Mouse (Mus musculus): ENCODE measurements at regions not wholly inside any gene's neighbourhood (a gene's known extent, or its start where the extent isn't known, plus 50 kb on each side); places are given as distances from the start of the nearest gene placed in this dataset.

DNA sequence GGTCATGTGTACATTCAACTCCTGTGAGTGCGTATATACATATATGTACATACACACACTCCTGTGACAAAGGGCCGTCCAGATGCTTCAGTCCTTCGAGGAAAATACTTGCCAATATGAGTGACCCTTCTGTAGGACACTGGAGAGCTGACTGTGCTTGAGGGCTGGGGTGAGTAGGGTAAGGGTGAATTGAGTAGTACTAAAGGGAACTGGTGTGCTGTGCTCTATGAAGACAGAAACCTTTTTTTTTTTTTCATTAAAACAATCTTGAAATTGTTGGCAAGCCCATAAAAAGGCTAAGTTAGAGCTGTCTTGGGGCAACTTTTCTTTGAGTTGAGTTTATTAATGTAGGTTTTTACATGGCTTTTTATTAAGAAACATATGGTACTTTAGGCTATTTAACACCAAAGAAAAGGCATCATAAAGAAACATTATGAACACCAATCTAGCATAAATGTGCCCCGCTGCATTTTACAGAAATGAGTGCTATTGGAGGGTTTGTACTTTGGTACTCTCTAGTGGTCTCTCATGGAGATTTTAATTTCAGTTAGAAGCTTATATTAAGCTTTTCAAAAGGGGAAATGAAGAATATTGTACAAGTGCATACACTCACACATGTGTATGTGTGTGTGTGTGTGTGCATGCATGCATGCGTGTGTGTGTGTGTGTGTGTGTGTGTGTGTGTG is 718.5 kb upstream of the 2610301B20Rik start:
- 82% methylated on average over 5 of the region's 5 CpGs for WGBS
- Histone ChIP-seq H3K36me3 (no peaks in the 10 kb centered on the region), H3K4me3 (no peak overlapping the region), H3K4me2 (replicated peaks) (no peak overlapping the region), H3K9ac (no peak overlapping the region), H3K4me1 (no peaks in the 10 kb centered on the region), H3K27me3 (no peaks in the 10 kb centered on the region), H3K9me3 (no peaks in the 10 kb centered on the region), H3K27ac (no peak overlapping the region)
- ATAC-seq (ENCODE audit: insufficient number of reproducible peaks, insufficient read depth, low FRiP score, low TSS enrichment): no peak

- Histone ChIP-seq H3K9ac (no peak overlapping the region), H3K9me3 (no peaks in the 10 kb centered on the region), H3K4me2 (replicated peaks) (no peak overlapping the region), H3K27ac (no peak overlapping the region), H3K36me3 (no peaks in the 10 kb centered on the region), H3K27me3 (no peaks in the 10 kb centered on the region), H3K4me3 (no peak overlapping the region), H3K4me1 (no peaks in the 10 kb centered on the region)
- no peak for ATAC-seq (ENCODE audit: insufficient number of reproducible peaks, insufficient read depth, low FRiP score, low TSS enrichment)
- WGBS: 86% methylated on average over 3 of the region's 3 CpGs
These were observed 684.4 kb upstream of the 2610301B20Rik start for GRCm38 (mm10) chr4:10189896-10190295.

DNA sequence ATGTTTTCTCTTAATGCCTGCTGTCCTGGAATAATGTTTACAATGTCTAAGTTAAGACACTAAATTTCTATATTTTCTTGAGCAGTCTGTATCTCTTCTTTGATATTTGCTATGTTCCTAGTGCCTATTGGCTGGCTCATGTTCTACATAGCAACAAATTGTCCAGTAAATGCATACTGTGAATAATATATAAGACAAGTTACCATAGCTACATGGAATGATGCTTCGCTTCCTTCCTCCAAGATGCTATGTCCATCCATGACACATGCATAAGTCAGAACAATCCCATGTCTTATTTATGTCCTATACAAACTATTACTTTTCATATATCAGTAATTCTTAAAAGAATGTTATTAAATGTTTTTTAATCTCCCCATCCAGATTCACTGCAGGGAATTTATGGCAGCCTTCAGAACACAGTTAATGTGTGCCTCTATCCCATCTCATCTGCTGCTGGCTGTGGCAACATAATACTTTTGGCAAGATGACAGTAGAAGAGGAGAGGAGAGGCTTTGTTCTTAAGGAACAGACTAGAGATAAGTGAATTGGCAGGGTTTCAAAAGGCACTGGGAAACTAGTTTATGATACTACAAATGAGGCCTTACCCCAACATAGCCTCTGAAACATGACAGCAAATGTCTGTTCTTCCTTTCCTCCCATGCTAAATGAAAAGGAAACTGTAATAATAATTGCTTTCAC is 676.9 kb upstream of the 2610301B20Rik start:
- Histone ChIP-seq H3K9ac (no peak overlapping the region), H3K4me1 (0 out of 2 replicates have a peak, but pooled peaks cover 3% of the 10 kb centered on the region), H3K36me3 (no peaks in the 10 kb centered on the region), H3K27me3 (no peaks in the 10 kb centered on the region), H3K27ac (no peak overlapping the region), H3K9me3 (no peaks in the 10 kb centered on the region), H3K4me2 (replicated peaks) (no peak overlapping the region), H3K4me3 (no peak overlapping the region)
- 98% methylated on average over 1 of the region's 1 CpGs for WGBS
- no peak for ATAC-seq (ENCODE audit: insufficient number of reproducible peaks, insufficient read depth, low FRiP score, low TSS enrichment)

GRCm38 (mm10) chr4:10201835-10202234 is 672.5 kb upstream of the 2610301B20Rik start:
- WGBS: 27% methylated on average over 3 of the region's 3 CpGs
- Histone ChIP-seq H3K4me3 (no peak overlapping the region), H3K4me1 (0 out of 2 replicates have a peak, but pooled peaks cover 3% of the 10 kb centered on the region), H3K27me3 (no peaks in the 10 kb centered on the region), H3K36me3 (no peaks in the 10 kb centered on the region), H3K9me3 (no peaks in the 10 kb centered on the region), H3K4me2 (replicated peaks) (no peak overlapping the region), H3K9ac (no peak overlapping the region), H3K27ac (no peak overlapping the region)
- ATAC-seq (ENCODE audit: insufficient number of reproducible peaks, insufficient read depth, low FRiP score, low TSS enrichment): no peak

DNA sequence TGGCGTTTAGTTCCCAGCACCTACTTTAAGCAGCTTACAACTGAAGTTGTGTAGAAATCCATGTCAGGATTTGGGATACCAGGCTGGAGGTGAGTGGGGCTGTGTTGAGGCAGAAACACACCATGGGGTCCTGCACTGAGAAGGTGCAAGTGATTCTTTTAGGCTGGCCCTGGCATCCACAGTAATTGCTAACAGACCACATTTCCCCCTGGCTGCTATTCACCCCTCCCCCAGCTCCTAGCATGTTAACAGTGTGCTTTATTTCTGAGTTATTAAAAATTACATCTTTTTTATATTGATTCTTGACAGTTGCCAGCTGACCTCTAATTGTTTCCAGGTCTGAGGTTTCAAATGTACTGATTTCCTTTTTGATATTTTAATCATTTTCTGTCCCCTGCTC is 670.1 kb upstream of the 2610301B20Rik start:
- H3K36me3 ChIP-seq: no peaks in the 10 kb centered on the region
- H3K9me3 ChIP-seq: no peaks in the 10 kb centered on the region
- WGBS: 61% methylated on average over 1 of the region's 1 CpGs
- 0 out of 2 replicates have a peak, but pooled peaks cover 3% of the 10 kb centered on the region for H3K4me1 ChIP-seq
- no peaks in the 10 kb centered on the region for H3K27me3 ChIP-seq
- H3K27ac ChIP-seq: no peak overlapping the region
- ATAC-seq (ENCODE audit: insufficient number of reproducible peaks, insufficient read depth, low FRiP score, low TSS enrichment): no peak
- no peak overlapping the region for H3K9ac ChIP-seq
- no peak overlapping the region for H3K4me3 ChIP-seq
- H3K4me2 ChIP-seq (replicated peaks): no peak overlapping the region

DNA sequence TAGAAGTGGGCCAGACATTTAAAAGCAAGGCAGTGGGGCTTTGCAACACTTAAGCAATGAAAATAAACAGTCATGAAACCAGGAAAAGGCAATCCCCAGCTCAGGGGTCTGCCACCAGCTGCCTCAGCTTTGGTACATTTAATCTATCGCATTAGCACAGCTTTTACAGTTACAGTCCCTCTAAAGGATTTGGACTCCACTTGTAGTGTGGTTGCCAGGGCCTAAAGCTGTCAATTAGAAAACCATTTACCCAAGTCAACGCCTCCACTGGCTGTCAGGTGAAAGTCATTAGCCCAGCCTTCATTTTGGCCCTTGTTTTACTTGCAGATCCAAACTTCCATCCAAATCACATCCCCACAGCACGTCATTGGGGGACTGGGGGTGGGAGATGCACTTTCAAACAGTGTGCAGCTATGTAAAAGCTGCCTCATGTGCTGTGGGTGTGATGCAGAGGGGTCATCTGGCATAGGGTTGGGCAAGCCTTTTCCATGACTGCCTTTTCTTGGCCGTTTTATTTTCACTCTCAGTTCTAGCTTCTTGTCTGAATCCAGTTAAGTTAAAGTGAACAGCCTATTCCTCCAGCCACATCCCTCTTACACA is 664.9 kb upstream of the 2610301B20Rik start:
- no peak overlapping the region for H3K27ac ChIP-seq
- H3K27me3 ChIP-seq: no peaks in the 10 kb centered on the region
- no peaks in the 10 kb centered on the region for H3K36me3 ChIP-seq
- H3K4me3 ChIP-seq: no peak overlapping the region
- 44% methylated on average over 4 of the region's 4 CpGs for WGBS
- no peak overlapping the region for H3K9ac ChIP-seq
- no peak overlapping the region for H3K4me2 ChIP-seq (replicated peaks)
- H3K4me1 ChIP-seq: no peaks in the 10 kb centered on the region
- no peak for ATAC-seq (ENCODE audit: insufficient number of reproducible peaks, insufficient read depth, low FRiP score, low TSS enrichment)
- no peaks in the 10 kb centered on the region for H3K9me3 ChIP-seq

DNA sequence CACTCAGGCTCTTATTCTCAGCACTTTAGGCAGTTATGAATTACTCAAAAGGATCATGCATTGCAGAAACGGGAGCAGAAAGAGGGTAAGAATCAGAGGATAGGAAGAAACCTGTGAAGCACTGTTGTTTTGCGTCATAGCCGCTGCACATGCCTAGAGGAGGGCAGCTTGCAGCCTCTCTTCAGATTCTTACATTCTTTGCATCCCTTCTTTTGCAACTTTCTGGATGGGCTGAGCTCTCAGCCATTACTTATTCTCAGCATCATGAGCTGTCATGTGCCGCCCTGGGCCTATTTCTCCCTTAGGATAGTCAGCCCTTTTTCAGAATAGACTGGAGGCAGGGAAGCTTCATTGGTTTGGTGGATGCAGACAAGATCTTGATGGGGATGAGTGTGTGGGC is 663.0 kb upstream of the 2610301B20Rik start:
- WGBS: 88% methylated on average over 4 of the region's 4 CpGs

GRCm38 (mm10) chr4:10235324-10235723 is 639.0 kb upstream of the 2610301B20Rik start:
- no peak overlapping the region for H3K27ac ChIP-seq
- no peak overlapping the region for H3K4me3 ChIP-seq
- no peaks in the 10 kb centered on the region for H3K36me3 ChIP-seq
- H3K4me1 ChIP-seq: no peaks in the 10 kb centered on the region
- WGBS: 91% methylated on average over 5 of the region's 5 CpGs
- no peak overlapping the region for H3K4me2 ChIP-seq (replicated peaks)
- no peaks in the 10 kb centered on the region for H3K9me3 ChIP-seq
- H3K27me3 ChIP-seq: no peaks in the 10 kb centered on the region
- no peak overlapping the region for H3K9ac ChIP-seq
- no peak for ATAC-seq (ENCODE audit: insufficient number of reproducible peaks, insufficient read depth, low FRiP score, low TSS enrichment)

More for the DNA sequence above, 663.0 kb upstream of the 2610301B20Rik start:
- Histone ChIP-seq H3K9ac (no peak overlapping the region), H3K4me1 (no peaks in the 10 kb centered on the region), H3K9me3 (no peaks in the 10 kb centered on the region), H3K4me2 (replicated peaks) (no peak overlapping the region), H3K4me3 (no peak overlapping the region), H3K27me3 (no peaks in the 10 kb centered on the region), H3K27ac (no peak overlapping the region), H3K36me3 (no peaks in the 10 kb centered on the region)
- no peak for ATAC-seq (ENCODE audit: insufficient number of reproducible peaks, insufficient read depth, low FRiP score, low TSS enrichment)

GRCm38 (mm10) chr4:10242117-10242516 is 632.2 kb upstream of the 2610301B20Rik start:
- H3K4me2 ChIP-seq (replicated peaks): no peak overlapping the region

DNA sequence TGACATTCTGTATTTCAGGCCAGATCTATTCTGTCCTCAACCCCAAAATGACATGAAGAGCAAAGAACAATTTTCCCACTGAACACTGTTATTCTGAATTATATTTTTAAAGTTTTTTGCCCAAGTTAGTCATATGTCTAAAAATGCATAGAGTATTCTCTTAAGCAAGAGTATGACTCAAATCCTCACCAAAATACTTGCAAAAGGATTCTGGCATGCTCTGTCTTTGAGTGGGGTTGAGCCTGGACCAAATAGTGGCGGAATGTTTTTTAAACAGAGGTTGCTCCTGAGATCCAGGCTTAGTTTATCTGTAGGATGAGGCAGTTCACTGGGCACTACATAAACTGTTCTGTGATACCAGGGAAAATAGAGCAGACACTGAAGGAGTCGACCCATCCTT is 631.4 kb upstream of the 2610301B20Rik start:
- Histone ChIP-seq H3K9me3 (no peaks in the 10 kb centered on the region), H3K4me1 (no peaks in the 10 kb centered on the region), H3K27me3 (no peaks in the 10 kb centered on the region), H3K9ac (no peak overlapping the region), H3K4me3 (no peak overlapping the region), H3K4me2 (replicated peaks) (no peak overlapping the region), H3K27ac (no peak overlapping the region), H3K36me3 (no peaks in the 10 kb centered on the region)
- 77% methylated on average over 2 of the region's 2 CpGs for WGBS
- no peak for ATAC-seq (ENCODE audit: insufficient number of reproducible peaks, insufficient read depth, low FRiP score, low TSS enrichment)

More at GRCm38 (mm10) chr4:10242117-10242516, 632.2 kb upstream of the 2610301B20Rik start:
- no peak for ATAC-seq (ENCODE audit: insufficient number of reproducible peaks, insufficient read depth, low FRiP score, low TSS enrichment)
- Histone ChIP-seq H3K27me3 (no peaks in the 10 kb centered on the region), H3K4me3 (no peak overlapping the region), H3K27ac (no peak overlapping the region), H3K36me3 (no peaks in the 10 kb centered on the region), H3K9ac (no peak overlapping the region), H3K9me3 (no peaks in the 10 kb centered on the region), H3K4me1 (no peaks in the 10 kb centered on the region)
- 66% methylated on average over 4 of the region's 4 CpGs for WGBS

GRCm38 (mm10) chr4:10254029-10254690 is 620.1 kb upstream of the 2610301B20Rik start:
- Histone ChIP-seq H3K27ac (no peak overlapping the region), H3K9me3 (no peaks in the 10 kb centered on the region), H3K4me3 (no peak overlapping the region), H3K27me3 (no peaks in the 10 kb centered on the region), H3K4me1 (no peaks in the 10 kb centered on the region), H3K9ac (no peak overlapping the region), H3K4me2 (replicated peaks) (no peak overlapping the region), H3K36me3 (no peaks in the 10 kb centered on the region)
- WGBS: 75% methylated on average over 6 of the region's 6 CpGs
- no peak for ATAC-seq (ENCODE audit: insufficient number of reproducible peaks, insufficient read depth, low FRiP score, low TSS enrichment)
